Mouse (Mus musculus) intestine, postnatal 0 days (tissue): ENCODE measurements around the gene Ppp1r2. TPM values are rescaled to one million over a fixed set of nuclear protein-coding genes. Genes with fewer than 3 reads are reported as not detected.

Experiments
- ATAC-seq: fragments of 200-750 bp; cut with Nextera tagmentation; 2 replicates; pipeline ENCODE4 v1.8.0; 2017; ENCODE audit warnings: mild to moderate bottlenecking, moderate TSS enrichment, moderate library complexity
- H3K27ac ChIP-seq: fragments of 300-500 bp; sonication (generic); 2 replicates; pipeline ENCODE4 v1.5.1; 2014; ENCODE audit warnings: mild to moderate bottlenecking, low read depth, low read length, moderate library complexity
- H3K27me3 ChIP-seq: fragments of 300-500 bp; sonication (generic); replicated peaks from 2 replicates; pipeline ENCODE4 v1.6.1; 2014; ENCODE audit warnings: low read length, mixed read lengths; ENCODE audit not compliant: control insufficient read depth, insufficient read depth
- H3K36me3 ChIP-seq: fragments of 300-500 bp; sonication (generic); 2 replicates; pipeline ENCODE4 v1.6.1; 2014; ENCODE audit warnings: mild to moderate bottlenecking, moderate library complexity; ENCODE audit not compliant: control insufficient read depth, insufficient read depth
- H3K4me1 ChIP-seq: fragments of 300-500 bp; sonication (generic); replicated peaks from 2 replicates; pipeline ENCODE4 v1.6.1; 2014; ENCODE audit warnings: antibody characterized with exemption, low read length, mixed read lengths; ENCODE audit not compliant: control insufficient read depth, insufficient read depth
- H3K4me2 ChIP-seq: fragments of 300-500 bp; sonication (generic); replicated peaks from 2 replicates; pipeline ENCODE4 v1.6.1; 2014; ENCODE audit warnings: low read depth, mild to moderate bottlenecking, moderate library complexity
- H3K4me3 ChIP-seq: fragments of 300-500 bp; sonication (generic); 2 replicates; pipeline ENCODE4 v1.5.1; 2014; ENCODE audit warnings: low read depth, low read length
- H3K9ac ChIP-seq: fragments of 300-500 bp; sonication (generic); 2 replicates; pipeline ENCODE4 v1.6.1; 2014; ENCODE audit warnings: mild to moderate bottlenecking, low read depth, low read length
- H3K9me3 ChIP-seq: fragments of 300-500 bp; sonication (generic); 2 replicates; pipeline ENCODE4 v1.6.1; 2016; ENCODE audit warnings: mixed run types; ENCODE audit not compliant: control insufficient read depth
- CTCF ChIP-seq: sonication (generic); IDR thresholded peaks from 2 replicates; pipeline ENCODE4 v1.5.1; 2016; ENCODE audit warnings: low read depth, mild to moderate bottlenecking, control low read depth, antibody characterized with exemption, moderate library complexity
- WGBS: fragments of 180-500 bp; shearing (Covaris S2); extraction: QIAGEN DNeasy Blood & Tissue Kit; methylation state at CpG from one replicate; pipeline ENCODE4 v1.1.7; 2014; 5-methylcytosine and 5-hydroxymethylcytosine counted together
- polyA plus RNA-seq: library from polyadenylated mRNA; unstranded; fragments of >200 nt; fragmentation: Nextera tagmentation; extraction: Ambion mirVana; gene quantifications from 2 replicates; pipeline ENCODE4 v1.2.1, GENCODE M21; 2015

The Ppp1r2 gene
- polyA plus RNA-seq, 1 experiment from 2014 or later = 80.4 TPM

GRCm38 (mm10) chr16:31290751-31291365 lies 15.8 kb upstream of the Ppp1r2 start:
- Histone ChIP-seq H3K36me3 (no peaks in the 10 kb centered on the region), H3K9me3 (no peaks in the 10 kb centered on the region), H3K4me3 (no peak overlapping the region), H3K27ac (no peak overlapping the region), H3K27me3 (0 out of 2 replicates have a peak, but pooled peaks cover 2% of the 10 kb centered on the region), H3K4me2 (peak overlapping the region; percentile 9; the same call in 1 of the 2 replicates), H3K4me1 (peaks cover 4% of the 10 kb centered on the region; the same call in 1 of the 2 replicates), H3K9ac (no peak overlapping the region)
- 58% methylated on average over 7 of the region's 7 CpGs for whole genome bisulfite sequencing
- TF ChIP-seq CTCF = no peak
- no peak; the same call in 1 of the 2 replicates for ATAC-seq

DNA sequence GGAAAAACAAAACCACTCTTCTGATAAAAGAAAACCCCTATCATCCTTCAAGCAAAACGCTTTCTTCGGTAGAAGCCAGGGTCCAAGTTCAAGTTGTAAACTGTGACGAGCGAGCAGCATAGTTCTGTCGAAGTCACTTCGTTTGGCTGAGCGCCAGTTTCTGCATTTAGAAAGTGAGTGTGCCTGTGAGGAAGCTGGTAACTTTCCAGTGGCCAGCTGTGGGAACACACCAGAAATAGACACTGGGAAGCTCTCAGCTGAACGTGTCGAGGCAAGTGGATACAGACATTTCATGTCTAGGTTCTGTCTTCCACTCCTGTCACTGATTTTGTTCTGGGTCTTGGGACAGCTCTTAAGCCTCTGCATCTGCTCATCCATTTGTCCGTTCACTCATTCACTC lies 15.2 kb upstream of the Ppp1r2 start:
- no peak overlapping the region for H3K4me3 ChIP-seq
- H3K9me3 ChIP-seq = no peaks in the 10 kb centered on the region
- H3K4me2 ChIP-seq = peak overlapping the region; percentile 9; the same call in 1 of the 2 replicates
- H3K4me1 ChIP-seq = peaks cover 4% of the 10 kb centered on the region; the same call in 1 of the 2 replicates
- WGBS = 6% methylated on average over 10 of the region's 10 CpGs
- no peak overlapping the region for H3K9ac ChIP-seq
- H3K27me3 ChIP-seq = 0 out of 2 replicates have a peak, but pooled peaks cover 2% of the 10 kb centered on the region
- TF ChIP-seq CTCF = no peak
- ATAC-seq = peak; percentile 84
- H3K36me3 ChIP-seq = no peaks in the 10 kb centered on the region
- no peak overlapping the region for H3K27ac ChIP-seq

DNA sequence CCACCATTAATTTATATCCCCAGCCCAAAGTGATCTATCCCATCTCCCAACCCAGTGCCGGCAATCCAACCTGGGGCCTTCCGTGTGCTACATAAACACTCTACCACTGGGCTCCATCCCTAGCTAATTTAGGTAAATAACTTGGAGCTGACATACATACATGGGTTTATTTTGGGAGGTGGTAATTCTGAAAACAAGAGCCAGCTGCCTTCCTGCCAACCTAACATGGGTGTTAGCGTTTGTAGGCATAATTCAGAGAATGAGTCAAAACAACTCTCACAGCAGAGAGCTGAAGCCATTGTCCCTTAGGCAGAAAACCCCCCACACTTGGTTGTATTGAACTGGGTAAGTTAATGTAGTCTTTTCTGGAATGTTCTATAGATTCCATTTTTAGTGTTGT lies 12.6 kb upstream of the Ppp1r2 start:
- no peaks in the 10 kb centered on the region for H3K36me3 ChIP-seq
- peaks cover 4% of the 10 kb centered on the region; the same call in 1 of the 2 replicates for H3K4me1 ChIP-seq
- no peak overlapping the region for H3K9ac ChIP-seq
- H3K9me3 ChIP-seq = no peaks in the 10 kb centered on the region
- TF ChIP-seq CTCF = no peak
- 72% methylated on average over 3 of the region's 3 CpGs for WGBS
- no peak overlapping the region for H3K4me3 ChIP-seq
- no peak overlapping the region for H3K27ac ChIP-seq
- 0 out of 2 replicates have a peak, but pooled peaks cover 2% of the 10 kb centered on the region for H3K27me3 ChIP-seq
- ATAC-seq = no peak
- H3K4me2 ChIP-seq = no peak overlapping the region

- Histone ChIP-seq H3K27me3 (0 out of 2 replicates have a peak, but pooled peaks cover 2% of the 10 kb centered on the region), H3K4me3 (no peak overlapping the region), H3K36me3 (no peaks in the 10 kb centered on the region), H3K27ac (no peak overlapping the region), H3K9me3 (no peaks in the 10 kb centered on the region), H3K4me1 (peaks cover 4% of the 10 kb centered on the region; the same call in 1 of the 2 replicates), H3K4me2 (no peak overlapping the region), H3K9ac (no peak overlapping the region)
- TF ChIP-seq CTCF = no peak
- WGBS = 84% methylated on average over 11 of the region's 11 CpGs
- ATAC-seq = no peak
Measured at GRCm38 (mm10) chr16:31286801-31287488, 11.9 kb upstream of the Ppp1r2 start.

DNA sequence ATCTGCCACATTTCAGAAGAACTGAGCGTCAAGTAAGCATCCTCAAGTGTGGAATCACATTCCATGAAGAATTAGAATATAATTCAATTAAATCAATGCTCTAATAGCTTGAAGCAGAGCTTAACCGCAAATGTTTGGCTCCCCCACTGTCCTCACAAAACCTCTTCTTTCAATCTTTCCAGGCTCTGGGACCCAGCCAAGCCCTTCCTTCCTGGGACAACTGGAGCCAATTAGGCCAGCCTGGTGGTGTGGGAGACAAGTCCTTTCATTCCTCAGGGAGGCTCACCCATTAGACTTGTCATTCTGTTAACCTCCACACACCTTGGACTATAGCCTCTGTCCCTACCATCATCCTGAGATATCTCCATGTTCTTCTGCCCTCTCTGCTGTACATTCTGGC lies 6.9 kb upstream of the Ppp1r2 start:
- Histone ChIP-seq H3K9me3 (no peaks in the 10 kb centered on the region), H3K9ac (no peak overlapping the region), H3K4me2 (no peak overlapping the region), H3K27me3 (no peaks in the 10 kb centered on the region), H3K27ac (no peak overlapping the region), H3K36me3 (no peaks in the 10 kb centered on the region), H3K4me1 (no peaks in the 10 kb centered on the region), H3K4me3 (no peak overlapping the region)
- ATAC-seq = no peak
- no peak for TF ChIP-seq CTCF
- 86% methylated on average over 2 of the region's 2 CpGs for WGBS

GRCm38 (mm10) chr16:31280176-31280575 lies 5.1 kb upstream of the Ppp1r2 start:
- no peaks in the 10 kb centered on the region for H3K9me3 ChIP-seq
- ATAC-seq = no peak
- no peak overlapping the region for H3K4me3 ChIP-seq
- no peak overlapping the region for H3K27ac ChIP-seq
- H3K4me2 ChIP-seq = no peak overlapping the region
- no peaks in the 10 kb centered on the region for H3K36me3 ChIP-seq
- WGBS = 68% methylated on average over 4 of the region's 4 CpGs
- H3K4me1 ChIP-seq = no peaks in the 10 kb centered on the region
- H3K27me3 ChIP-seq = no peaks in the 10 kb centered on the region
- TF ChIP-seq CTCF = no peak
- H3K9ac ChIP-seq = no peak overlapping the region
